Mouse (Mus musculus): ENCODE measurements at regions not wholly inside any gene's neighbourhood (a gene's known extent, or its start where the extent isn't known, plus 50 kb on each side); places are given as distances from the start of the nearest gene placed in this dataset.
A peak's percentile ranks its signal among the peaks of the same experiment; 100 is the strongest.

DNA sequence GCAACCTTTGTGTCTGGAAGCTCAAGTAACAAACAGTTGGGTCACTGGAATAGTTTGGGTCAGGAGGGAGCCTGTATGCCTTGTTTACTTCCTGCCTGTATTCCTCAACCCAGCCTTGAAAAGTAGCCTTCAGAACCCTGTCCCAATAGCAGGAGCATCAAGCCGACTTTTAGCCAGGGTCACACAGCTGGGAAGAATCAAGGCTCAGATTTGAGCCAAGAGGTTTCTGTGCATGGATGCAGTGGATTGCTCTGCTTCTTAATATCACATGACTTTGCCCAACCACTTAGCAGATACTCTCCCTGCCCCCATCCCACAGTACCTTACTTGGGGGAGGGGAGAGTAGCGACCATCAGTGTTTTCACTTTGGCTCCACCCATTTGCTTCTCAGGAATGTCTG lies 210.2 kb upstream of the N4bp1 start:
- ATAC-seq (no peak), DNase-seq (ENCODE audit: low spot score) (no peak)
- 47% methylated on average over 2 of the region's 2 CpGs for WGBS
- Histone ChIP-seq H3K27me3 (replicated peaks; ENCODE audit: insufficient read depth, low read length) (no peaks in the 10 kb centered on the region), H3K36me3 (ENCODE audit: insufficient read depth, low read length) (no peaks in the 10 kb centered on the region), H3K4me3 (ENCODE audit: low read depth, low read length) (no peak overlapping the region), H3K27ac (ENCODE audit: low read length) (no peak overlapping the region), H3K9me3 (ENCODE audit: low read length) (no peaks in the 10 kb centered on the region), H3K9ac (replicated peaks; ENCODE audit: low read depth) (no peak overlapping the region), H3K4me1 (ENCODE audit: insufficient read depth, low read depth, low read length) (no peaks in the 10 kb centered on the region), H3K4me2 (replicated peaks; ENCODE audit: low read depth, low read length) (no peak overlapping the region)
- TF ChIP-seq EP300 (IDR thresholded peaks at IDR 0.05) (no peak), CTCF (IDR thresholded peaks at IDR 0.05) (no peak)

DNA sequence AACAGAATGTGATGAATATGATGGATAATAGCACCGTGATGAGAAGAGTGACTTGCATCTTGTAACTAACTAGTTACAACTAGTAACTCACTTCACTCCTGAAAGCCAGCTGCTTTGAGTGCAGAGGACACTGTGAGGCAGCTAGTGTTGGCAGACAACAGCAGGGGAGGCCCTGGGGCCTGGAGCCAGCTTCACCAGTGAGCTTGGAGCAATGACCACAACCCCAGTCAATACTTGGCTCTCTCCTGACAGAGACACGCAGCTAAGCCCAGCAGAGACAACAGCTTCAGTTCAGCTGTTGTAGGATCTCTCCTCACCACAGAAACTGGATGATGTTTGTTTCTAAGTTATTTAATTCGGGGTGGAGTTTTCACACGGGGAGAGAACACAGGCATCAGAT lies 209.6 kb upstream of the N4bp1 start:
- DNase-seq (ENCODE audit: low spot score) (no peak), ATAC-seq (no peak)
- no peaks in the 10 kb centered on the region for H3K4me1 ChIP-seq (ENCODE audit: insufficient read depth, low read depth, low read length)
- no peak overlapping the region for H3K4me2 ChIP-seq (replicated peaks; ENCODE audit: low read depth, low read length)
- no peak overlapping the region for H3K4me3 ChIP-seq (ENCODE audit: low read depth, low read length)
- H3K9ac ChIP-seq (replicated peaks; ENCODE audit: low read depth): no peak overlapping the region
- no peak for TF ChIP-seq EP300 (IDR thresholded peaks at IDR 0.05)
- no peak for TF ChIP-seq CTCF (IDR thresholded peaks at IDR 0.05)
- H3K27ac ChIP-seq (ENCODE audit: low read length): no peak overlapping the region
- no peaks in the 10 kb centered on the region for H3K27me3 ChIP-seq (replicated peaks; ENCODE audit: insufficient read depth, low read length)
- no peaks in the 10 kb centered on the region for H3K36me3 ChIP-seq (ENCODE audit: insufficient read depth, low read length)
- no peaks in the 10 kb centered on the region for H3K9me3 ChIP-seq (ENCODE audit: low read length)
- WGBS: 56% methylated on average over 4 of the region's 4 CpGs

DNA sequence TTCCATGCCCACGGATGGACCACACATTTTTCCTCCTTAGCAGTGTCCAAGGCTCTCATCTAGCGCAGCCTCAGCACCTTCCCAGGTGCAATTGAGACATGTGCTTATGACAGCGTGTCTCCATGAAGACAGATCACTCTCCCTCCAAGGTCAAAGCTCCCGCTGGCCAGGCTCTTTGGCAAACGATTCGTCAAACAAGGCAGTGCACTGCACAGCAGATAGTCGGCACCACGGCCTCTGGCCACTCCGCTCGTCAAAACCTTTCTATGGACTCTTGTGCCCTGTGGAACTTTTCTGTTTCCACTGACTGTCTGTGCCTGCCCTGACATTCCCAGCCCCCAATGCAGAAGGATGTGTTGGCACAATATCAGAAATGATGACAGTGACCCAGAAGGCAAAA lies 208.7 kb upstream of the N4bp1 start:
- Histone ChIP-seq H3K9me3 (ENCODE audit: low read length) (no peaks in the 10 kb centered on the region), H3K4me3 (ENCODE audit: low read depth, low read length) (no peak overlapping the region), H3K27ac (ENCODE audit: low read length) (no peak overlapping the region), H3K4me1 (ENCODE audit: insufficient read depth, low read depth, low read length) (no peaks in the 10 kb centered on the region), H3K9ac (replicated peaks; ENCODE audit: low read depth) (no peak overlapping the region), H3K36me3 (ENCODE audit: insufficient read depth, low read length) (no peaks in the 10 kb centered on the region), H3K4me2 (replicated peaks; ENCODE audit: low read depth, low read length) (no peak overlapping the region), H3K27me3 (replicated peaks; ENCODE audit: insufficient read depth, low read length) (no peaks in the 10 kb centered on the region)
- no peak for TF ChIP-seq CTCF (IDR thresholded peaks at IDR 0.05)
- 33% methylated on average over 10 of the region's 10 CpGs for WGBS
- ATAC-seq (no peak), DNase-seq (ENCODE audit: low spot score) (no peak)

DNA sequence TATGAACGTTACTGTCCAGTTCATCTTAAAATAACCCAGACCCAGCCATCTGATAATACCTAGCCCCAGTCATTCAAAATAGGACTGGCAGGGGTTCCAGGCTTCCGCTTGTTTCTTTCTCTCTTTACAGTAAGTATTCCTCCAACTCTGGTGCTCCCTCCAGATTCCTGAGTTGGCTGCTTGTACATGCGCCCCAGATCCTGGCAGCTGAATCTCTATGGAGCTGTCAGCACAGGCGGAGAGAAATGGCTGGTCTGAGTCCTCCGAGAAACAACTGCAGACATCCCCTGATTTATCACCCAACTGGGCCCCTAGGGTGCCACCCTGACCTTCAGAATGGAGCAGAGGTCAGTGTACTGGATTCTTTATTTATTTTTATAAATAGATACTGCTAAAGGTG lies 208.0 kb upstream of the N4bp1 start:
- no peaks in the 10 kb centered on the region for H3K4me1 ChIP-seq (ENCODE audit: insufficient read depth, low read depth, low read length)
- H3K27me3 ChIP-seq (replicated peaks; ENCODE audit: insufficient read depth, low read length): no peaks in the 10 kb centered on the region
- no peak overlapping the region for H3K9ac ChIP-seq (replicated peaks; ENCODE audit: low read depth)
- 57% methylated on average over 5 of the region's 5 CpGs for WGBS
- H3K36me3 ChIP-seq (ENCODE audit: insufficient read depth, low read length): no peaks in the 10 kb centered on the region
- H3K4me3 ChIP-seq (ENCODE audit: low read depth, low read length): no peak overlapping the region
- H3K9me3 ChIP-seq (ENCODE audit: low read length): no peaks in the 10 kb centered on the region
- H3K4me2 ChIP-seq (replicated peaks; ENCODE audit: low read depth, low read length): no peak overlapping the region
- ATAC-seq: no peak
- DNase-seq (ENCODE audit: low spot score): no peak
- H3K27ac ChIP-seq (ENCODE audit: low read length): no peak overlapping the region
- TF ChIP-seq CTCF (IDR thresholded peaks at IDR 0.05): no peak
- no peak for TF ChIP-seq EP300 (IDR thresholded peaks at IDR 0.05)

DNA sequence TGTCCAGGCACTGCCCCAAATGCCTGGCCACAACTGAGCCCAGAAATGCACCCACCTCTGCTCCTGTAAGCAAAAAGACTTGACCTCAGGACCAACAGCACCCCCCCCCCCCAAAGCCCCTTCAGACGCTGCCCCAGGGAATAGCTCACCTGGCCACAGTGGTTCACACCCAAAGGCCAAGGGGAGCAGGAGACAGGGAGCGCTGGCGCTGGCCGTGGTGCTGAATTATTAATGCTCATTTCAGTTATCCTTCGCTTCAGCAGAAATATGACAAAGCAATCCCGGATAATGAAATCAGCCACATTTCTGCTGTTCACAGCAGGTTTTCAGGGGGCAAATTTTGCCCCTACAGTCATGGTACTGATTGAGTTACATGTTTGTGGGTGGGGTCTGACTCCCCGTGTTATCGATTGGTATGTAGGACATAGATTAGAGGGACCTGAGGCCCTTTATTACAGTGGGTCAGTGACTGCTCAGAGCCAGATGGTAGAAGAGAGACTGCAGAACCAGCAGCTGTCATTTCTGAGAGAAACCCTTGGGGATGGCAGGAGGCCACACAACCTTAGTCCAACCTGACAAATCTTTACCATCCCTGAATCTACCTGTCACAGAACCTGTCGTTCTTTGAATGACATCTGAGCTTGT lies 202.5 kb upstream of the N4bp1 start:
- TF ChIP-seq CTCF (IDR thresholded peaks at IDR 0.05) (no peak), EP300 (IDR thresholded peaks at IDR 0.05) (no peak)
- peak; percentile 49 for DNase-seq (ENCODE audit: low spot score)
- Histone ChIP-seq H3K4me3 (ENCODE audit: low read depth, low read length) (no peak overlapping the region), H3K9me3 (ENCODE audit: low read length) (no peaks in the 10 kb centered on the region), H3K4me1 (ENCODE audit: insufficient read depth, low read depth, low read length) (no peaks in the 10 kb centered on the region), H3K36me3 (ENCODE audit: insufficient read depth, low read length) (no peaks in the 10 kb centered on the region), H3K4me2 (replicated peaks; ENCODE audit: low read depth, low read length) (no peak overlapping the region), H3K27ac (ENCODE audit: low read length) (no peak overlapping the region), H3K27me3 (replicated peaks; ENCODE audit: insufficient read depth, low read length) (no peaks in the 10 kb centered on the region), H3K9ac (replicated peaks; ENCODE audit: low read depth) (no peak overlapping the region)
- ATAC-seq: no peak; the same call in 1 of the 2 replicates
- 37% methylated on average over 9 of the region's 9 CpGs for WGBS

DNA sequence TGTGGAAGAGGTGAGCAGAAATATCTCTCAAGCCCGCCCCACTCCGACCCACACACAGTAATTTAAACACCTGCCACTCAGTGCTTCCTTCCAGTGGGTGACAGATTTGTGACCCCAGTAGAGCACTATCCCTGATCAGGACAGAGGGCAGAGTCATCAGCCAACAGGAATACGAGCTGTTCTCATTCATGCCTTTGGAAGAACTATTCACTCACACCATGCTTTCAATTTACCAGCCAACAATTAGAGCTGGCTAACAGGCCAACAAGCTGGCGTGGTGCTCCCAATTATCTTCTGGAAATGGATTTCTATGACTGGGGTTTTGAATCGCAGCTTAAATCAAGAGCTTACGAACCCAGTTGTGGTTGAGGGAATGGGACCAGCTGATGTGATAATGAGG lies 193.2 kb upstream of the N4bp1 start:
- DNase-seq (ENCODE audit: low spot score): no peak

DNA sequence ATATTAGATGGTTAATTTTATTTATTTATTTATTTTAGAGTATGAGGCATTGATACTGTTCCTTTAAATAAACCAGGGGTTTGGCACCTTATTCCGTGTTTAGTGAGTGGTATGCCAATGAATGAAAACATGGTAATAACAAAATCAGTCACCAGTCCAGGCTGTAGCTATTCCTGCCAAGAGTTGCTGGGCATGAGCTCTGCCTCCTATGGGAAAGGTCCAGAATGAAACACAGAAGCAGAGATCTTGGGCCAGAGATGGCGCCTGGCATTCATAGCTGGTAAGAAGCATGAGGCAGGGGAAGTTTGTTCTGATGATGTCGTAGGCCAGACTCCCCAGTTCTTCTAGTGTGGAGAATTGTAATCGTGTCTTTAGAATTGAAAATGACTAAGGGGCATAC lies 190.9 kb upstream of the N4bp1 start:
- no peak for ATAC-seq
- no peak overlapping the region for H3K9ac ChIP-seq (replicated peaks; ENCODE audit: low read depth)
- TF ChIP-seq CTCF (IDR thresholded peaks at IDR 0.05) (no peak), EP300 (IDR thresholded peaks at IDR 0.05) (no peak)
- H3K36me3 ChIP-seq (ENCODE audit: insufficient read depth, low read length): no peaks in the 10 kb centered on the region
- H3K27me3 ChIP-seq (replicated peaks; ENCODE audit: insufficient read depth, low read length): no peaks in the 10 kb centered on the region
- H3K4me1 ChIP-seq (ENCODE audit: insufficient read depth, low read depth, low read length): no peaks in the 10 kb centered on the region
- DNase-seq (ENCODE audit: low spot score): no peak
- 87% methylated on average over 4 of the region's 4 CpGs for WGBS
- H3K9me3 ChIP-seq (ENCODE audit: low read length): no peaks in the 10 kb centered on the region
- no peak overlapping the region for H3K4me2 ChIP-seq (replicated peaks; ENCODE audit: low read depth, low read length)
- H3K27ac ChIP-seq (ENCODE audit: low read length): no peak overlapping the region
- H3K4me3 ChIP-seq (ENCODE audit: low read depth, low read length): no peak overlapping the region

More for the DNA sequence above, 193.2 kb upstream of the N4bp1 start:
- Histone ChIP-seq H3K4me3 (ENCODE audit: low read depth, low read length) (no peak overlapping the region), H3K36me3 (ENCODE audit: insufficient read depth, low read length) (no peaks in the 10 kb centered on the region), H3K9ac (replicated peaks; ENCODE audit: low read depth) (no peak overlapping the region), H3K27me3 (replicated peaks; ENCODE audit: insufficient read depth, low read length) (no peaks in the 10 kb centered on the region), H3K27ac (ENCODE audit: low read length) (no peak overlapping the region), H3K4me1 (ENCODE audit: insufficient read depth, low read depth, low read length) (no peaks in the 10 kb centered on the region), H3K4me2 (replicated peaks; ENCODE audit: low read depth, low read length) (no peak overlapping the region), H3K9me3 (ENCODE audit: low read length) (no peaks in the 10 kb centered on the region)
- TF ChIP-seq EP300 (IDR thresholded peaks at IDR 0.05) (no peak), CTCF (IDR thresholded peaks at IDR 0.05) (no peak)
- 57% methylated on average over 6 of the region's 6 CpGs for WGBS
- ATAC-seq: no peak

All from lung, postnatal 0 days (tissue).